Mouse (Mus musculus): ENCODE results near the gene Rbms1. TPM values are rescaled to one million over a fixed set of nuclear protein-coding genes. Genes with fewer than 3 reads are reported as not detected.
A peak's percentile ranks its signal among the peaks of the same experiment; 100 is the strongest.

The Rbms1 gene
- polyA plus RNA-seq, 1 experiment from 2014 or later, result 22.1 TPM

- no peak overlapping the region for H3K4me2 ChIP-seq (replicated peaks)
- WGBS, result 86% methylated on average over 12 of the region's 12 CpGs
- no peak overlapping the region for H3K4me3 ChIP-seq
- H3K9me3 ChIP-seq, result no peaks in the 10 kb centered on the region
- peaks cover 18% of the 10 kb centered on the region for H3K27me3 ChIP-seq
- H3K36me3 ChIP-seq, result no peaks in the 10 kb centered on the region
- no peak for ATAC-seq (replicated peaks)
- no peak overlapping the region for H3K9ac ChIP-seq (replicated peaks)
- no peak overlapping the region for H3K27ac ChIP-seq (replicated peaks)
- H3K4me1 ChIP-seq, result no peaks in the 10 kb centered on the region
Measured at GRCm38 (mm10) chr2:60869001-60869743, 93.8 kb downstream of the Rbms1 start.

GRCm38 (mm10) chr2:60868060-60868662 is 94.8 kb downstream of the Rbms1 start:
- Histone ChIP-seq H3K9me3 (no peaks in the 10 kb centered on the region), H3K4me2 (replicated peaks) (no peak overlapping the region), H3K27ac (replicated peaks) (no peak overlapping the region), H3K36me3 (no peaks in the 10 kb centered on the region), H3K27me3 (peaks cover 9% of the 10 kb centered on the region), H3K4me3 (no peak overlapping the region), H3K4me1 (no peaks in the 10 kb centered on the region), H3K9ac (replicated peaks) (no peak overlapping the region)
- no peak for ATAC-seq (replicated peaks)
- WGBS, result 62% methylated on average over 4 of the region's 4 CpGs

GRCm38 (mm10) chr2:60867304-60867703 is 95.7 kb downstream of the Rbms1 start:
- no peaks in the 10 kb centered on the region for H3K4me1 ChIP-seq
- peaks cover under 1% of the 10 kb centered on the region; the same call in 1 of the 2 replicates for H3K27me3 ChIP-seq
- H3K4me2 ChIP-seq (replicated peaks), result no peak overlapping the region
- H3K4me3 ChIP-seq, result no peak overlapping the region
- ATAC-seq (replicated peaks), result no peak
- WGBS, result 96% methylated on average over 8 of the region's 8 CpGs
- H3K36me3 ChIP-seq, result no peaks in the 10 kb centered on the region
- H3K27ac ChIP-seq (replicated peaks), result no peak overlapping the region
- no peaks in the 10 kb centered on the region for H3K9me3 ChIP-seq
- no peak overlapping the region for H3K9ac ChIP-seq (replicated peaks)

- H3K9ac ChIP-seq (replicated peaks), result no peak overlapping the region
- no peaks in the 10 kb centered on the region for H3K36me3 ChIP-seq
- no peak overlapping the region for H3K4me3 ChIP-seq
- no peaks in the 10 kb centered on the region for H3K27me3 ChIP-seq
- H3K9me3 ChIP-seq, result no peaks in the 10 kb centered on the region
- no peaks in the 10 kb centered on the region for H3K4me1 ChIP-seq
- ATAC-seq (replicated peaks), result no peak
- no peak overlapping the region for H3K4me2 ChIP-seq (replicated peaks)
- H3K27ac ChIP-seq (replicated peaks), result no peak overlapping the region
- WGBS, result 83% methylated on average over 1 of the region's 1 CpGs
Measured at GRCm38 (mm10) chr2:60865869-60866268, 97.1 kb downstream of the Rbms1 start.

GRCm38 (mm10) chr2:60864977-60865376 is 98.0 kb downstream of the Rbms1 start:
- Histone ChIP-seq H3K4me2 (replicated peaks) (no peak overlapping the region), H3K4me1 (no peaks in the 10 kb centered on the region), H3K4me3 (no peak overlapping the region), H3K27me3 (no peaks in the 10 kb centered on the region; the same call in 1 of the 2 replicates), H3K9me3 (no peaks in the 10 kb centered on the region), H3K36me3 (no peaks in the 10 kb centered on the region), H3K27ac (replicated peaks) (no peak overlapping the region), H3K9ac (replicated peaks) (no peak overlapping the region)
- no peak for ATAC-seq (replicated peaks)
- 73% methylated on average over 5 of the region's 5 CpGs for WGBS

GRCm38 (mm10) chr2:60864256-60864795 is 98.7 kb downstream of the Rbms1 start:
- H3K27me3 ChIP-seq, result no peaks in the 10 kb centered on the region; the same call in 1 of the 2 replicates
- no peak overlapping the region for H3K27ac ChIP-seq (replicated peaks)
- no peak overlapping the region for H3K9ac ChIP-seq (replicated peaks)
- 76% methylated on average over 5 of the region's 5 CpGs for WGBS
- H3K36me3 ChIP-seq, result no peaks in the 10 kb centered on the region
- no peak overlapping the region for H3K4me2 ChIP-seq (replicated peaks)
- no peak for ATAC-seq (replicated peaks)
- no peaks in the 10 kb centered on the region for H3K4me1 ChIP-seq
- no peak overlapping the region for H3K4me3 ChIP-seq
- no peaks in the 10 kb centered on the region for H3K9me3 ChIP-seq

GRCm38 (mm10) chr2:60863827-60864226 is 99.2 kb downstream of the Rbms1 start:
- Histone ChIP-seq H3K36me3 (no peaks in the 10 kb centered on the region), H3K4me1 (no peaks in the 10 kb centered on the region), H3K27me3 (no peaks in the 10 kb centered on the region; the same call in 1 of the 2 replicates), H3K4me3 (no peak overlapping the region), H3K9ac (replicated peaks) (no peak overlapping the region), H3K27ac (replicated peaks) (no peak overlapping the region), H3K9me3 (no peaks in the 10 kb centered on the region), H3K4me2 (replicated peaks) (no peak overlapping the region)
- 63% methylated on average over 2 of the region's 2 CpGs for WGBS
- ATAC-seq (replicated peaks), result peak; percentile 57; the same call in 1 of the 2 replicates

- Histone ChIP-seq H3K36me3 (no peaks in the 10 kb centered on the region), H3K27ac (replicated peaks) (no peak overlapping the region), H3K4me1 (no peaks in the 10 kb centered on the region), H3K9me3 (no peaks in the 10 kb centered on the region), H3K4me2 (replicated peaks) (no peak overlapping the region), H3K4me3 (no peak overlapping the region), H3K9ac (replicated peaks) (no peak overlapping the region), H3K27me3 (no peaks in the 10 kb centered on the region; the same call in 1 of the 2 replicates)
- ATAC-seq (replicated peaks), result no peak
- 95% methylated on average over 8 of the region's 8 CpGs for WGBS
Measured at GRCm38 (mm10) chr2:60862913-60863711, 99.9 kb downstream of the Rbms1 start.

GRCm38 (mm10) chr2:60858116-60858515 is 104.9 kb downstream of the Rbms1 start:
- H3K27ac ChIP-seq (replicated peaks), result no peak overlapping the region
- H3K4me2 ChIP-seq (replicated peaks), result no peak overlapping the region
- H3K36me3 ChIP-seq, result no peaks in the 10 kb centered on the region
- no peaks in the 10 kb centered on the region for H3K4me1 ChIP-seq
- WGBS, result 88% methylated on average over 1 of the region's 1 CpGs
- no peak overlapping the region for H3K9ac ChIP-seq (replicated peaks)
- no peaks in the 10 kb centered on the region for H3K9me3 ChIP-seq
- H3K4me3 ChIP-seq, result no peak overlapping the region
- no peak for ATAC-seq (replicated peaks)
- H3K27me3 ChIP-seq, result no peaks in the 10 kb centered on the region; the same call in 1 of the 2 replicates

- H3K9me3 ChIP-seq, result no peaks in the 10 kb centered on the region
- H3K36me3 ChIP-seq, result no peaks in the 10 kb centered on the region
- no peak overlapping the region for H3K4me3 ChIP-seq
- no peak for ATAC-seq (replicated peaks)
- H3K9ac ChIP-seq (replicated peaks), result no peak overlapping the region
- no peaks in the 10 kb centered on the region; the same call in 1 of the 2 replicates for H3K27me3 ChIP-seq
- no peak overlapping the region for H3K4me2 ChIP-seq (replicated peaks)
- no peak overlapping the region for H3K27ac ChIP-seq (replicated peaks)
- H3K4me1 ChIP-seq, result no peaks in the 10 kb centered on the region
- 89% methylated on average over 2 of the region's 2 CpGs for whole genome bisulfite sequencing
Measured at GRCm38 (mm10) chr2:60856097-60856496, 106.9 kb downstream of the Rbms1 start.

- Histone ChIP-seq H3K27ac (replicated peaks) (no peak overlapping the region), H3K4me1 (no peaks in the 10 kb centered on the region), H3K36me3 (no peaks in the 10 kb centered on the region), H3K4me3 (no peak overlapping the region), H3K4me2 (replicated peaks) (no peak overlapping the region), H3K27me3 (no peaks in the 10 kb centered on the region), H3K9ac (replicated peaks) (no peak overlapping the region), H3K9me3 (no peaks in the 10 kb centered on the region)
- no peak for ATAC-seq (replicated peaks)
- WGBS, result 60% methylated on average over 4 of the region's 4 CpGs
Measured at GRCm38 (mm10) chr2:60855006-60855405, 108.0 kb downstream of the Rbms1 start.

- no peak for ATAC-seq (replicated peaks)
- Histone ChIP-seq H3K27ac (replicated peaks) (no peak overlapping the region), H3K36me3 (no peaks in the 10 kb centered on the region), H3K27me3 (no peaks in the 10 kb centered on the region), H3K9ac (replicated peaks) (no peak overlapping the region), H3K9me3 (no peaks in the 10 kb centered on the region), H3K4me2 (replicated peaks) (no peak overlapping the region), H3K4me3 (no peak overlapping the region), H3K4me1 (no peaks in the 10 kb centered on the region)
- WGBS, result 84% methylated on average over 3 of the region's 3 CpGs
Measured at GRCm38 (mm10) chr2:60851898-60852297, 111.1 kb downstream of the Rbms1 start.
